Mouse (Mus musculus): Measurements from ENCODE around the gene Plekhm3. TPM values are rescaled to one million over a fixed set of nuclear protein-coding genes. Genes with fewer than 3 reads are reported as not detected.

The Plekhm3 gene
- polyA plus RNA-seq, 1 experiment from 2014 or later: 9.2 TPM

DNA sequence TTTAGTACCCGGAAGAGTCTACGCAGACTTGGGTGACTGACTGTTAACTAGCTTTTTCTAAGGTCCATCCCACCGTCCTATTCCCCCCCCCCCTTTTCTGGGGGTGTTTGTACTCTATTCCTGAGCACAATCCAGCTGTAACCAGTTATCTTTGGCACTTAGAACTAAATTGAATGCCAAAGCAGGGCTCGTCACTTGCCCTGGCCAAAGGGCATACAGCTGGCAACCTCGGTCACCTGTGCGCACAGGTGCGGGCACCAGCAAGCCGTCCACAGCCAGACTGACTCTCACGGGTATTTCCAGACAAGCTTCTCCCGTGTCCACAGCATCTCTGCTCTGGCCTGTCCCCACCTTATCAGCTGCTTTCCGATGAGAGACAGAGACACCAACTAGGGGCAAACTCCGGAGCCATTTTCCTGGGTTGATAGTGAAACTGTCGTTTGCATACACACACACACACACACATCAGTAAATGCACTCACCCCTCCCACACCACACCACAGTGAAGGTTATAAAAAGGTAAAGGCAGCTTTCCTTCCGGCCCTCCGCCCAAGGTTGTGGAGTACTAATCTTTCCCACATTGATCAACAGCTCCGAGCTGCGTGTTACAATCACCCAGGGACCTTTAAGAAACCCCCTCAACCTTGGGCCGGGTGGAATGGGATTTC is 213.7 kb downstream of the Plekhm3 start:
- Histone ChIP-seq H3K4me3 (no peak overlapping the region), H3K27me3 (replicated peaks; ENCODE audit: low read depth, poor library complexity, severe bottlenecking) (peaks cover 7% of the 10 kb centered on the region), H3K9me3 (no peaks in the 10 kb centered on the region), H3K27ac (replicated peaks) (no peak overlapping the region), H3K36me3 (replicated peaks) (no peaks in the 10 kb centered on the region), H3K4me1 (peaks cover 16% of the 10 kb centered on the region)
- 87% methylated on average over 18 of the region's 18 CpGs for WGBS
- DNase-seq (ENCODE audit: low spot score): no peak

DNA sequence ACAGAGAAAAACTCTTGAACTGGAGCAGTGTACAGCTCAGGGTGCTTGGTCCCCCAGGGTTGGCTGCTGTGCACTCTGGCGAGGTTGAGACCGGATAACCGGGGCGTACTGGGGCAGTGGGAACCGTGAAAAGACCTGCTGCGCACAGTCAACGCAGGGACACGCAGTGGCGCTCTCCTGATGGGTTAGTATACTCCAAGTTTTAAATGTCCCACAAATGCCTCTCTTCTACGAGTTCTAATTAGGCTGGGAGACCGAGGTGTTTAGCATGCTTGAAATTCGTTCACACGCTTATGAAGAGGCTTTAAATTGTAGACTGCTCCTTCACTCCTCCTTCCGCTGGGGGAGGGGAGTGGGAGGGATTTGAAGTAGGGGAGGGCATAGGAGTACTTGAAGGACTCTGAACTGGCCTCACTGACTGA is 218.0 kb downstream of the Plekhm3 start:
- Histone ChIP-seq H3K4me3 (peak overlapping the region; percentile 71), H3K36me3 (replicated peaks) (0 out of 2 replicates have a peak, but pooled peaks cover 7% of the 10 kb centered on the region), H3K27me3 (replicated peaks; ENCODE audit: low read depth, poor library complexity, severe bottlenecking) (peaks cover 45% of the 10 kb centered on the region), H3K9me3 (no peaks in the 10 kb centered on the region), H3K27ac (replicated peaks) (peak overlapping the region; percentile 67), H3K4me1 (peaks cover 51% of the 10 kb centered on the region)
- WGBS: under 1% methylated on average over 14 of the region's 14 CpGs
- DNase-seq (ENCODE audit: low spot score): peak; percentile 64

DNA sequence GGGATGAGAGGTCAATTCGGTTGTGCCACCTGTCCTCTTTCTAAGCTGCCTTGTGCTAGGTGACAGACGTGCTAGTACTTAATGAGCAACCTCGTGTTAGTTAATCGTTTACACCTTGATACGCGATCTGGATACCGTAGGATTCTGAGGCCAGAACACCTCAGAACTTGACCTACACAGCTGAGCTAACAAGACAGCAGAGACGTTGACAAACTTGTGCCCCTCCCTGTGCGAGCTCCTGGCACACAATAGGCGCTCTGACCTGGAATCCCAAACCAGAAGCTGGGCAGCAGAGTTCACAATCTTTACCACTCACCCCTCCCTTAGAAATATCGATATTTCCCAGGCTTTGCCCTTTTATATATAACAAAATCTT is 218.5 kb downstream of the Plekhm3 start:
- H3K27ac ChIP-seq (replicated peaks): peak overlapping the region; percentile 67
- 0 out of 2 replicates have a peak, but pooled peaks cover 7% of the 10 kb centered on the region for H3K36me3 ChIP-seq (replicated peaks)
- 1% methylated on average over 11 of the region's 11 CpGs for WGBS
- DNase-seq (ENCODE audit: low spot score): no peak
- peaks cover 55% of the 10 kb centered on the region for H3K4me1 ChIP-seq
- peak overlapping the region; percentile 71 for H3K4me3 ChIP-seq
- H3K27me3 ChIP-seq (replicated peaks; ENCODE audit: low read depth, poor library complexity, severe bottlenecking): peaks cover 50% of the 10 kb centered on the region
- H3K9me3 ChIP-seq: no peaks in the 10 kb centered on the region

DNA sequence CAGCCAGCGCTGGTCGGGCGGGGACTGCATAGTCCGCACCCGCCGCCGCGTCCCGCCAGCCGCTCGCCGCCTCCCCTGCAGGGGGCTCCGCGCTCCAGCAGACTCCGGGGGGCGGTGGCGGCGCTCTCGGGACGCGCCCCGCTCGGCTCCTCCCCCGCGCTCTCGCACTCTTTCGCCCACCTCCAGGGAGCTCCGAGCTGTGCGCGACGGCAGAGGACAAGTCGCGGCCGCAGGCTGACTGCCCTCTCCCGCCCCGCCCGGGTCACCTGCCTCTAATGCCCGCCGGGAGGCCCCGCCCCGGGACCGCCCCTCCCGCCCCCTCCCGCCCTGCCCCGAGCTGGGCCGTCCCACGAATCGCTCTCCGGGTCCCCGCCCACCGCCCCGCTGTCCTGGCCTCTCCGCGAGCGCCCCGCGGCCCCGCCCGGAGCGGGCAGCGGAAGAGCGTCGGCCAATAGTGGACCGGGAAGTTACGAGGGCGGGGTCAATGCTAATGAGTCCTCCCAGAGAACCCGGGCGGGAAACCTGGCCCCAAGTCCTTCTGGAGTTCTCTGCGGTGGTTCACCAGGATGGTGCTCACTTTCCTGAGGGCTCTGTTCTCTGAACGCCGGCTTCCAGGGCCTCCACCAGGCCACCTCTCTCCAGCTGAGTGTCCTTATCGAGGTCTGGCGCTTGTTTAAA is 219.0 kb downstream of the Plekhm3 start, which contains the start of gene Fzd5:
TSS of gene Fzd5 (minus strand) at position 250 of the 678 bp plus-strand sequence.
- WGBS: under 1% methylated on average over 71 of the region's 73 CpGs
- peak; percentile 98 for DNase-seq (ENCODE audit: low spot score)
- H3K4me1 ChIP-seq: peaks cover 60% of the 10 kb centered on the region
- H3K9me3 ChIP-seq: no peaks in the 10 kb centered on the region
- peaks cover 55% of the 10 kb centered on the region for H3K27me3 ChIP-seq (replicated peaks; ENCODE audit: low read depth, poor library complexity, severe bottlenecking)
- H3K36me3 ChIP-seq (replicated peaks): 0 out of 2 replicates have a peak, but pooled peaks cover 7% of the 10 kb centered on the region
- H3K4me3 ChIP-seq: peak within 1 kb of the TSS; percentile 71
- peak within 1 kb of the TSS; percentile 80 for H3K27ac ChIP-seq (replicated peaks)

DNA sequence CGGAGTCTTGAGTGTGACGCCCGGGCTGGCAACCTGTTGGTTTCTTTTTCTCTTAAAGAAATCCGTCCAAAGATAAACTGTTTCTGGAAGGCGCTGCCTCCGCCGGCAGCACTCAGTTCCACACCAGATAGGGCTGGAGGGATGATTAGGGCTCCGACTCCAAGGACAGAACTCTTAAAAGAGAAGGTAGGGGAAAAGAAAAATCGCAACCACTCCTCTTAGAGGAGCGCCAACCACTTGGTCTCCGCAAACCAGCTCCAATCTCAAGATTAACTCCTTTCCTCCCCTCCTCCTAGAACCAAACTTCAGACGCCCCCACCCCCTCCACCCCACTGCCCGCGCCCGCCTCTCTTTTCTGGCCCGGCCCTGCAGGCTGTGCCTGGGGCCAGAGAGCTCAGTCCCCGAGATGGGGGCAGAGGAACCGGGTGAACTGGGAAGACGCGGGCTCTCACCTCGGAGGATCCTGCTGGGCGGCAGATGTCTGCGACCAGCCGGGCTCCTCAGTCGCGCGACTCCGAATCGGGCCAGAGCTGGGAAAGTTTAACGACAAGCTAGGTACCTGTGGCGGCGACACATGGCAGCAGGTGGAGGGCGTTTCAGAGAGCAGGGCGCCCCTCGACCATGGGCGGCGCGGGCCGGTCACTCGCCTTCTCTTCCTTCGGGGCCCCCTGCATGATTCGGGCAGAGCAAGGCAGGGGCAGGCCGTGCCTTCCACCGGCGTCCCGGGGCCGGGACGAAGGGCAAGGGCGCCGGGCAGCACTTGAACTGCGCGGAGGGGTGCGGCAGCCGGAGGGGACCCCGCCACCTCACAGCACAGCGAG is 219.7 kb downstream of the Plekhm3 start:
- Histone ChIP-seq H3K27me3 (replicated peaks; ENCODE audit: low read depth, poor library complexity, severe bottlenecking) (peaks cover 63% of the 10 kb centered on the region), H3K27ac (replicated peaks) (peak overlapping the region; percentile 80), H3K9me3 (no peaks in the 10 kb centered on the region), H3K36me3 (replicated peaks) (0 out of 2 replicates have a peak, but pooled peaks cover 7% of the 10 kb centered on the region), H3K4me1 (peaks cover 61% of the 10 kb centered on the region), H3K4me3 (peak overlapping the region; percentile 71)
- under 1% methylated on average over 56 of the region's 56 CpGs for WGBS
- DNase-seq (ENCODE audit: low spot score): peak; percentile 63

Other genes starting within 250 kb of the Plekhm3 start
- gene Fzd5, start 219.1 kb downstream of the Plekhm3 start, polyA plus RNA-seq (2016; fragmentation: Nextera tagmentation; extraction: Ambion mirVana): 1.8 and 2.0 TPM in 2 replicates
- 0.40 and 0.65 TPM in 2 replicates for gene Akr1cl, start 75.9 kb upstream of the Plekhm3 start, polyA plus RNA-seq (2016; fragmentation: Nextera tagmentation; extraction: Ambion mirVana)
- 0.50 and 0.93 TPM in 2 replicates for gene Cryge, start 94.3 kb upstream of the Plekhm3 start, polyA plus RNA-seq (2016; fragmentation: Nextera tagmentation; extraction: Ambion mirVana)
- not detected in 2 replicates for gene Crygd, start 106.6 kb upstream of the Plekhm3 start, polyA plus RNA-seq (2016; fragmentation: Nextera tagmentation; extraction: Ambion mirVana)
- not detected in 2 replicates for gene Crygc, start 116.9 kb upstream of the Plekhm3 start, polyA plus RNA-seq (2016; fragmentation: Nextera tagmentation; extraction: Ambion mirVana)
- not detected in 2 replicates for gene Crygb, start 125.5 kb upstream of the Plekhm3 start, polyA plus RNA-seq (2016; fragmentation: Nextera tagmentation; extraction: Ambion mirVana)
- gene Cryga, start 146.5 kb upstream of the Plekhm3 start, polyA plus RNA-seq (2016; fragmentation: Nextera tagmentation; extraction: Ambion mirVana): not detected in 2 replicates
- gene Gm28845, start 162.7 kb upstream of the Plekhm3 start, polyA plus RNA-seq (2016; fragmentation: Nextera tagmentation; extraction: Ambion mirVana): not detected in 2 replicates
- 0.50 and 0.56 TPM in 2 replicates for gene D630023F18Rik, start 166.4 kb upstream of the Plekhm3 start, polyA plus RNA-seq (2016; fragmentation: Nextera tagmentation; extraction: Ambion mirVana)
- gene Idh1, start 229.7 kb upstream of the Plekhm3 start, polyA plus RNA-seq (2016; fragmentation: Nextera tagmentation; extraction: Ambion mirVana): 228 and 231 TPM in 2 replicates
- gene Pikfyve, start 229.9 kb upstream of the Plekhm3 start, polyA plus RNA-seq (2016; fragmentation: Nextera tagmentation; extraction: Ambion mirVana): 13.5 and 13.7 TPM in 2 replicates